Mouse (Mus musculus): ENCODE measurements around the gene Rdh1. TPM values are rescaled to one million over a fixed set of nuclear protein-coding genes. Genes with fewer than 3 reads are reported as not detected.
A peak's percentile ranks its signal among the peaks of the same experiment; 100 is the strongest.

Gene Rdh1
- polyA plus RNA-seq (2014; fragmentation: Nextera tagmentation; extraction: Ambion mirVana): not detected in 2 replicates

- no peaks in the 10 kb centered on the region for H3K9me3 ChIP-seq (ENCODE audit: control insufficient read depth, low read length)
- no peaks in the 10 kb centered on the region for H3K4me1 ChIP-seq (ENCODE audit: control insufficient read depth, insufficient read depth, low read length)
- H3K4me3 ChIP-seq (ENCODE audit: low read depth, low read length): no peak within 1 kb of the TSS
- no peaks in the 10 kb centered on the region for H3K36me3 ChIP-seq (ENCODE audit: control insufficient read depth, insufficient read depth, low read length)
- no peak for DNase-seq (ENCODE audit: low spot score, missing footprints)
- H3K9ac ChIP-seq (ENCODE audit: low read length): no peak within 1 kb of the TSS
- no peaks in the 10 kb centered on the region for H3K27me3 ChIP-seq (ENCODE audit: control insufficient read depth, insufficient read depth, low read length)
- H3K4me2 ChIP-seq: no peak within 1 kb of the TSS
- H3K27ac ChIP-seq (ENCODE audit: low read depth, low read length): no peak within 1 kb of the TSS
- no peak for ATAC-seq (ENCODE audit: low FRiP score)
- WGBS: 76% methylated on average over 9 of the region's 9 CpGs
Observed at GRCm38 (mm10) chr10:127759181-127760110, at the start of gene Rdh1, which contains the start of gene Rdh16f1. Rdh1 (plus strand) TSS chr10:127759721. Rdh16f1 (plus strand) TSS chr10:127759787.

GRCm38 (mm10) chr10:127710331-127710730, 49.2 kb upstream of the Rdh1 start:
- Histone ChIP-seq H3K27me3 (ENCODE audit: control insufficient read depth, insufficient read depth, low read length) (no peaks in the 10 kb centered on the region), H3K4me1 (ENCODE audit: control insufficient read depth, insufficient read depth, low read length) (no peaks in the 10 kb centered on the region), H3K9ac (ENCODE audit: low read length) (no peak overlapping the region), H3K4me2 (no peak overlapping the region), H3K36me3 (ENCODE audit: control insufficient read depth, insufficient read depth, low read length) (no peaks in the 10 kb centered on the region), H3K4me3 (ENCODE audit: low read depth, low read length) (no peak overlapping the region), H3K9me3 (ENCODE audit: control insufficient read depth, low read length) (no peaks in the 10 kb centered on the region), H3K27ac (ENCODE audit: low read depth, low read length) (no peak overlapping the region)
- DNase-seq (ENCODE audit: low spot score, missing footprints) (no peak), ATAC-seq (ENCODE audit: low FRiP score) (no peak)
- WGBS: 87% methylated on average over 13 of the region's 13 CpGs

- no peaks in the 10 kb centered on the region for H3K9me3 ChIP-seq (ENCODE audit: control insufficient read depth, low read length)
- no peak overlapping the region for H3K27ac ChIP-seq (ENCODE audit: low read depth, low read length)
- 90% methylated on average over 6 of the region's 6 CpGs for WGBS
- H3K27me3 ChIP-seq (ENCODE audit: control insufficient read depth, insufficient read depth, low read length): no peaks in the 10 kb centered on the region
- no peak overlapping the region for H3K4me2 ChIP-seq
- ATAC-seq (ENCODE audit: low FRiP score) (no peak), DNase-seq (ENCODE audit: low spot score, missing footprints) (peak; percentile 47)
- H3K9ac ChIP-seq (ENCODE audit: low read length): no peak overlapping the region
- H3K4me1 ChIP-seq (ENCODE audit: control insufficient read depth, insufficient read depth, low read length): no peaks in the 10 kb centered on the region
- H3K36me3 ChIP-seq (ENCODE audit: control insufficient read depth, insufficient read depth, low read length): no peaks in the 10 kb centered on the region
- no peak overlapping the region for H3K4me3 ChIP-seq (ENCODE audit: low read depth, low read length)
Observed at GRCm38 (mm10) chr10:127712736-127713135, 46.8 kb upstream of the Rdh1 start.

- Histone ChIP-seq H3K9me3 (ENCODE audit: control insufficient read depth, low read length) (no peaks in the 10 kb centered on the region), H3K4me1 (ENCODE audit: control insufficient read depth, insufficient read depth, low read length) (peaks cover 15% of the 10 kb centered on the region), H3K36me3 (ENCODE audit: control insufficient read depth, insufficient read depth, low read length) (no peaks in the 10 kb centered on the region), H3K27me3 (ENCODE audit: control insufficient read depth, insufficient read depth, low read length) (no peaks in the 10 kb centered on the region), H3K4me2 (peak overlapping the region; percentile 38), H3K4me3 (ENCODE audit: low read depth, low read length) (peak overlapping the region; percentile 1; the same call in 1 of the 2 replicates), H3K9ac (ENCODE audit: low read length) (peak overlapping the region; percentile 53), H3K27ac (ENCODE audit: low read depth, low read length) (peak overlapping the region; percentile 36)
- DNase-seq (ENCODE audit: low spot score, missing footprints): peak; percentile 92
- ATAC-seq (ENCODE audit: low FRiP score): peak; percentile 68
- 12% methylated on average over 20 of the region's 20 CpGs for WGBS
Observed at GRCm38 (mm10) chr10:127721671-127722418, 37.7 kb upstream of the Rdh1 start.

GRCm38 (mm10) chr10:127724178-127724577, 35.3 kb upstream of the Rdh1 start, which contains the start of gene Tac2:
Tac2 (plus strand) TSS chr10:127724478.
- no peak within 1 kb of the TSS for H3K9ac ChIP-seq (ENCODE audit: low read length)
- H3K36me3 ChIP-seq (ENCODE audit: control insufficient read depth, insufficient read depth, low read length): no peaks in the 10 kb centered on the region
- DNase-seq (ENCODE audit: low spot score, missing footprints) (peak; percentile 76), ATAC-seq (ENCODE audit: low FRiP score) (no peak)
- no peak within 1 kb of the TSS for H3K27ac ChIP-seq (ENCODE audit: low read depth, low read length)
- H3K9me3 ChIP-seq (ENCODE audit: control insufficient read depth, low read length): no peaks in the 10 kb centered on the region
- H3K4me3 ChIP-seq (ENCODE audit: low read depth, low read length): no peak within 1 kb of the TSS
- H3K4me2 ChIP-seq: no peak within 1 kb of the TSS
- no peaks in the 10 kb centered on the region for H3K27me3 ChIP-seq (ENCODE audit: control insufficient read depth, insufficient read depth, low read length)
- H3K4me1 ChIP-seq (ENCODE audit: control insufficient read depth, insufficient read depth, low read length): peaks cover 15% of the 10 kb centered on the region
- 78% methylated on average over 3 of the region's 3 CpGs for WGBS

- Histone ChIP-seq H3K4me2 (no peak overlapping the region), H3K36me3 (ENCODE audit: control insufficient read depth, insufficient read depth, low read length) (no peaks in the 10 kb centered on the region), H3K9ac (ENCODE audit: low read length) (no peak overlapping the region), H3K27ac (ENCODE audit: low read depth, low read length) (no peak overlapping the region), H3K4me3 (ENCODE audit: low read depth, low read length) (no peak overlapping the region), H3K9me3 (ENCODE audit: control insufficient read depth, low read length) (no peaks in the 10 kb centered on the region), H3K4me1 (ENCODE audit: control insufficient read depth, insufficient read depth, low read length) (peaks cover 15% of the 10 kb centered on the region), H3K27me3 (ENCODE audit: control insufficient read depth, insufficient read depth, low read length) (no peaks in the 10 kb centered on the region)
- no peak for ATAC-seq (ENCODE audit: low FRiP score)
- 77% methylated on average over 4 of the region's 4 CpGs for WGBS
- DNase-seq (ENCODE audit: low spot score, missing footprints): no peak
Observed at GRCm38 (mm10) chr10:127725136-127725535, 34.4 kb upstream of the Rdh1 start.

GRCm38 (mm10) chr10:127728437-127728836, 31.1 kb upstream of the Rdh1 start:
- no peak for ATAC-seq (ENCODE audit: low FRiP score)
- Histone ChIP-seq H3K4me3 (ENCODE audit: low read depth, low read length) (no peak overlapping the region), H3K9me3 (ENCODE audit: control insufficient read depth, low read length) (no peaks in the 10 kb centered on the region), H3K4me2 (no peak overlapping the region), H3K9ac (ENCODE audit: low read length) (no peak overlapping the region), H3K36me3 (ENCODE audit: control insufficient read depth, insufficient read depth, low read length) (no peaks in the 10 kb centered on the region), H3K27me3 (ENCODE audit: control insufficient read depth, insufficient read depth, low read length) (no peaks in the 10 kb centered on the region; the same call in 1 of the 2 replicates), H3K27ac (ENCODE audit: low read depth, low read length) (no peak overlapping the region), H3K4me1 (ENCODE audit: control insufficient read depth, insufficient read depth, low read length) (peaks cover 2% of the 10 kb centered on the region; the same call in 1 of the 2 replicates)
- no peak for DNase-seq (ENCODE audit: low spot score, missing footprints)
- 86% methylated on average over 8 of the region's 8 CpGs for whole genome bisulfite sequencing

GRCm38 (mm10) chr10:127730285-127730932, 29.1 kb upstream of the Rdh1 start:
- H3K27me3 ChIP-seq (ENCODE audit: control insufficient read depth, insufficient read depth, low read length): no peaks in the 10 kb centered on the region; the same call in 1 of the 2 replicates
- H3K4me1 ChIP-seq (ENCODE audit: control insufficient read depth, insufficient read depth, low read length): peaks cover 2% of the 10 kb centered on the region; the same call in 1 of the 2 replicates
- whole genome bisulfite sequencing: 68% methylated on average over 11 of the region's 11 CpGs
- no peak overlapping the region for H3K4me2 ChIP-seq
- H3K27ac ChIP-seq (ENCODE audit: low read depth, low read length): no peak overlapping the region
- no peak overlapping the region for H3K4me3 ChIP-seq (ENCODE audit: low read depth, low read length)
- DNase-seq (ENCODE audit: low spot score, missing footprints): no peak
- H3K9me3 ChIP-seq (ENCODE audit: control insufficient read depth, low read length): no peaks in the 10 kb centered on the region
- H3K9ac ChIP-seq (ENCODE audit: low read length): no peak overlapping the region
- no peaks in the 10 kb centered on the region for H3K36me3 ChIP-seq (ENCODE audit: control insufficient read depth, insufficient read depth, low read length)
- no peak for ATAC-seq (ENCODE audit: low FRiP score)
